Mouse (Mus musculus) liver, embryonic 16.5 days (tissue): ENCODE data around the gene Cdk16. TPM values are rescaled to one million over a fixed set of nuclear protein-coding genes. Genes with fewer than 3 reads are reported as not detected.
"Not testable (repeated sequence)": the region's sequence is repeated elsewhere in the genome, so short reads cannot be mapped to it uniquely, and the experiment has no call there.

Experiments
- ATAC-seq: fragments of 200-750 bp; cut with Nextera tagmentation; 2 replicates; pipeline ENCODE4 v1.8.0; 2017; ENCODE audit warnings: low read depth, mild to moderate bottlenecking, moderate number of reproducible peaks, moderate library complexity
- H3K27ac ChIP-seq: fragments of 300-500 bp; sonication (generic); 2 replicates; pipeline ENCODE4 v1.5.1; 2014; ENCODE audit warnings: mild to moderate bottlenecking, low read length
- H3K27me3 ChIP-seq: fragments of 300-500 bp; sonication (generic); 2 replicates; pipeline ENCODE4 v1.6.1; 2014; ENCODE audit warnings: low read depth, low read length, mixed read lengths; ENCODE audit not compliant: control insufficient read depth, insufficient read depth
- H3K36me3 ChIP-seq: fragments of 300-500 bp; sonication (generic); 2 replicates; pipeline ENCODE4 v1.6.1; 2014; ENCODE audit warnings: mild to moderate bottlenecking; ENCODE audit not compliant: control insufficient read depth, insufficient read depth
- H3K4me1 ChIP-seq: fragments of 300-500 bp; sonication (generic); 2 replicates; pipeline ENCODE4 v1.6.1; 2014; ENCODE audit warnings: low read depth, low read length, mixed read lengths; ENCODE audit not compliant: control insufficient read depth
- H3K4me2 ChIP-seq: fragments of 300-500 bp; sonication (generic); 2 replicates; pipeline ENCODE4 v1.6.1; 2014; ENCODE audit warnings: low read depth, low read length, mixed read lengths
- H3K4me3 ChIP-seq: fragments of 300-500 bp; sonication (generic); 2 replicates; pipeline ENCODE4 v1.5.1; 2014; ENCODE audit warnings: low read depth, mild to moderate bottlenecking, low read length
- H3K9ac ChIP-seq: fragments of 300-500 bp; sonication (generic); 2 replicates; pipeline ENCODE4 v1.6.1; 2014; ENCODE audit warnings: low read depth, low read length
- H3K9me3 ChIP-seq: fragments of 300-500 bp; sonication (generic); replicated peaks from 2 replicates; pipeline ENCODE4 v1.6.1; 2016; ENCODE audit warnings: low read length; ENCODE audit not compliant: control insufficient read depth
- WGBS: fragments of 180-500 bp; shearing (Covaris S2); extraction: QIAGEN DNeasy Blood & Tissue Kit; methylation state at CpG from one replicate; pipeline ENCODE4 v1.1.7; 2014; ENCODE audit not compliant: insufficient replicate concordance; 5-methylcytosine and 5-hydroxymethylcytosine counted together
- polyA plus RNA-seq: library from polyadenylated mRNA; unstranded; fragments of >200 nt; fragmentation: Nextera tagmentation; extraction: Ambion mirVana; gene quantifications from 2 replicates; pipeline ENCODE4 v1.2.1, GENCODE M21; 2015

Cdk16 gene
- polyA plus RNA-seq, 1 experiment from 2014 or later, result 29.1 TPM

DNA sequence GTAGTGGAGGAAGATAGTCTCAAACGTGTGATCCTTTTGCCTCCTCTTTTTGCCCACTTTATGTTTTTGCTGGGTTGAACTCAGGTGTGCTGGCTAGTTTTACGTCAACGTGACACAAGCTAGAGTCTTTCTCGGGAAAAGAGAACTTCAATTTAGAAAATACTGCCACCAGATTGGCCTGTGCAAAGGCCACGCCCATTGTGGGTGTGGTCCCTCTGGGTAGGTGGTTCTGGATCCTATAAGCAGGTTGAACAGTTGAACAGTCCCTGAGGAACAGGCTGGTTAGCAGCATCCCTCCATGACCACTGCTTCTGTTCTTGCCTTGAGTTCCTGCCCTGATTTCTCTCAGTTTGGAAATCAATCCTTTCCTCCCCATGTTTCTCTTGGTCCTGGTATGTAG, 40.9 kb downstream of the Cdk16 start:
- ATAC-seq, result no peak
- no peaks in the 10 kb centered on the region for H3K36me3 ChIP-seq
- H3K27ac ChIP-seq, result no peak overlapping the region
- no peak overlapping the region for H3K4me3 ChIP-seq
- no peaks in the 10 kb centered on the region for H3K27me3 ChIP-seq
- H3K9ac ChIP-seq, result no peak overlapping the region
- no peak overlapping the region for H3K4me2 ChIP-seq
- 58% methylated on average over 5 of the region's 5 CpGs for WGBS
- H3K9me3 ChIP-seq, result no peaks in the 10 kb centered on the region
- no peaks in the 10 kb centered on the region for H3K4me1 ChIP-seq

DNA sequence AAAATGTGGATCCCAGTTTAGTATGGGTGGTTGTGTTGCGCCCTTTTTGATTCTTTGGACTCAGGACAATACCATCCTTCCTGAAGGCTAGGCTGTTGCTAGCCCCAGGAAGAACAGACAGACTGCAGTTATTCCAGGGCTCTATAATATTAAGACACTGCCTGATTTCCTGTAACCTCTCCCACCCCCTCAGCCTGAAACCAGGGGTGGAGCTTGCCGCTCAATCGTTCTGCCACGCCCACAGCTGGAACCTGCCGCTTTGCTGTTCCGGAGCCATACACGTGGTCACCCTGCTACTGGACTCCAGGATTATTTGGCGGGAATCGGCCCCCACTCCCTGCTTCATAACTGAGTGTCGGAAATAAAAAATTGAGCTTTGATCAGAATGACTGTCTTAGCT, 42.3 kb downstream of the Cdk16 start:
- not testable (repeated sequence) for H3K27me3 ChIP-seq, H3K9me3 ChIP-seq, H3K27ac ChIP-seq, H3K9ac ChIP-seq, H3K4me3 ChIP-seq, ATAC-seq, H3K4me2 ChIP-seq, H3K4me1 ChIP-seq, H3K36me3 ChIP-seq
- WGBS, result 37% methylated on average over 10 of the region's 10 CpGs

DNA sequence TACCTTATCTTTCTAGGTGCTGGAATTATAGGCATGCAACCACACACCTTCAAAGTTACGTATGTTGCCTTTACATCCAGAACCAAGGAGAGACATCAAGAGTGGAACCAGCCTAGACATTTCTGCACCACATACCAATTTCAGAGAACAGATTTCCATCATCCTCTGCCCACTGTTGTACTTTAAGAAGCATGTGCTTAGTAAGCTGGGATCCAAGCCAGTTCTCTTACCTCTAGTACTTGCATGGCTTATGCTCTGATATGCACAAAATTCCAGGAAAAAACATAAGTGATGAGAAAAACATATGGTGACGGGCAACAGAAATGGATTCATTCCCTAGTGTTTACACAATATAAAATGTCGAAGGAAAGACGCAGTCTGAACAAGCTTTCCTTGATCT, 48.7 kb downstream of the Cdk16 start:
- no peak overlapping the region for H3K9ac ChIP-seq
- no peak overlapping the region for H3K27ac ChIP-seq
- H3K9me3 ChIP-seq, result no peaks in the 10 kb centered on the region
- no peaks in the 10 kb centered on the region for H3K27me3 ChIP-seq
- 71% methylated on average over 4 of the region's 4 CpGs for WGBS
- H3K4me3 ChIP-seq, result no peak overlapping the region
- ATAC-seq, result no peak
- no peaks in the 10 kb centered on the region for H3K36me3 ChIP-seq
- no peaks in the 10 kb centered on the region for H3K4me1 ChIP-seq
- H3K4me2 ChIP-seq, result no peak overlapping the region

DNA sequence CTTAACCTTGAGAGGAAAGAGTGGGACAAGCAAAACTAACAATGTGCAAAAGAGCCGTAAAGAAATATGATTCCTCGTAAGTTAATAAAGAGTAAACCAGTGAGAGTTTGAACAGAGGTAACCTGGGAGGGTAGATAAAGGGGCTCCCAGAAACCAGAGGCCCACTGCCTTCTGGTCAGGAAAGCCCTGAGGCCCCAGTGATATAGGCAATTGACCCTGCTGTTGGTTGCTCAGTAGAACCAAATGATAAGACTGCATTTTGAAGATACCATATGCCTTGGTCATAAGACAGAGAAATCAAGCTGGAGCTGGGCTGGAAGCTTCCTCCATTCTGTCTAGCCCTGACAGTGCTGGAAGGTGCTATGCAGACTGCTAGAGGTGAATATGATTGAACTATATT, 61.1 kb downstream of the Cdk16 start:
- no peaks in the 10 kb centered on the region for H3K9me3 ChIP-seq
- H3K36me3 ChIP-seq, result no peaks in the 10 kb centered on the region
- no peak overlapping the region for H3K9ac ChIP-seq
- H3K4me2 ChIP-seq, result no peak overlapping the region
- H3K4me3 ChIP-seq, result no peak overlapping the region
- H3K4me1 ChIP-seq, result no peaks in the 10 kb centered on the region
- H3K27ac ChIP-seq, result no peak overlapping the region
- H3K27me3 ChIP-seq, result no peaks in the 10 kb centered on the region
- 42% methylated on average over 2 of the region's 2 CpGs for WGBS
- ATAC-seq, result peak; percentile 11; the same call in 1 of the 2 replicates

Other genes starting within 250 kb of the Cdk16 start
- gene Rgn, start 138.2 kb upstream of the Cdk16 start, polyA plus RNA-seq, result 203 and 206 TPM in 2 replicates
- 26.6 and 28.4 TPM in 2 replicates for gene Rbm10, start 70.5 kb upstream of the Cdk16 start, polyA plus RNA-seq
- gene Ndufb11, start 70.3 kb upstream of the Cdk16 start, polyA plus RNA-seq, result 168 TPM in 2 replicates
- gene Uba1, start 29.6 kb upstream of the Cdk16 start, polyA plus RNA-seq, result 95.5 and 99.1 TPM in 2 replicates
- gene Usp11, start 16.0 kb downstream of the Cdk16 start, polyA plus RNA-seq, result 5.9 and 6.7 TPM in 2 replicates
- 40.7 and 42.1 TPM in 2 replicates for gene Araf, start 109.9 kb downstream of the Cdk16 start, polyA plus RNA-seq
- gene Timp1, start 182.2 kb downstream of the Cdk16 start, polyA plus RNA-seq, result 1.7 and 2.4 TPM in 2 replicates
- 0.08 TPM in 1 of 2 replicates, not detected in the other for gene Syn1, start 233.1 kb downstream of the Cdk16 start, polyA plus RNA-seq
- 43.6 and 48.8 TPM in 2 replicates for gene Cfp, start 243.6 kb downstream of the Cdk16 start, polyA plus RNA-seq